Mouse (Mus musculus): ENCODE data around the gene Pcbp4.

Gene Pcbp4

GRCm38 (mm10) chr9:106464751-106465541 lies 11.9 kb downstream of the Pcbp4 start:
- CTCF ChIA-PET: interaction anchor here in 2 of 4 experiments (1.7 to 2.9 kb wide), 4 partner anchors 11 to 178 kb away, joined by 5 to 25 read pairs (median 8); partner anchors contain the start of genes Parp3 (in 2 of the 2) and Rrp9 (in 1 of the 2)
- POLR2A ChIA-PET: interaction anchor here in 3 of 4 experiments (0.6 to 3.4 kb wide), 14 partner anchors 10 to 159 kb away, joined by 3 to 21 read pairs (median 5); partner anchors contain the start of genes Rpl29 (in 3 of the 3), Acy1 (in 2 of the 3), Parp3 (in 2 of the 3) and Abhd14a (in 1 of the 3)

GRCm38 (mm10) chr9:106465571-106466200 lies 12.6 kb downstream of the Pcbp4 start, which contains the start of gene Gpr62:
Gene Gpr62 (minus strand): TSS chr9:106465938.
- ChIA-PET POLR2A (interaction anchor here in 3 of 4 experiments (0.6 to 3.4 kb wide), 24 partner anchors 9 to 263 kb away, joined by 3 to 21 read pairs (median 4); partner anchors contain the start of genes Acy1 (in 3 of the 3), Rpl29 (in 3 of the 3), Parp3 (in 2 of the 3) and Pcbp4 (in 1 of the 3)), CTCF (interaction anchor here (0.5 to 2.9 kb wide), 6 partner anchors 11 to 177 kb away, joined by 3 to 25 read pairs (median 6); partner anchors contain the start of genes Parp3 (in 3 of the 4) and Rrp9 (in 1 of the 4))

GRCm38 (mm10) chr9:106466721-106467120 lies 13.6 kb downstream of the Pcbp4 start:
- ChIA-PET CTCF (interaction anchor here (0.6 to 2.9 kb wide), 6 partner anchors 10 to 176 kb away, joined by 5 to 25 read pairs (median 6); partner anchors contain the start of genes Parp3 (in 3 of the 4) and Rrp9 (in 1 of the 4)), POLR2A (interaction anchor here in 2 of 4 experiments (0.8 to 3.4 kb wide), 22 partner anchors 8 to 264 kb away, joined by 3 to 21 read pairs (median 6); partner anchors contain the start of genes Acy1 (in 2 of the 2), Parp3 (in 2 of the 2), Pcbp4 (in 2 of the 2) and Rpl29 (in 2 of the 2))

GRCm38 (mm10) chr9:106467746-106468145 lies 14.7 kb downstream of the Pcbp4 start:
- POLR2A ChIA-PET: interaction anchor here in 3 of 4 experiments (0.7 to 2.9 kb wide), 9 partner anchors 9 to 265 kb away, joined by 3 to 21 read pairs (median 7); partner anchors contain the start of genes Parp3 (in 2 of the 3), Abhd14a (in 1 of the 3), Abhd14b (in 1 of the 3) and Rrp9 (in 1 of the 3)
- CTCF ChIA-PET: interaction anchor here in 3 of 4 experiments (1.3 to 2.9 kb wide), 3 partner anchors 9 to 46 kb away, joined by 6 to 25 read pairs (median 10); partner anchors contain the start of genes Parp3 (in 2 of the 3) and Rrp9 (in 1 of the 3)

- ChIA-PET POLR2A (interaction anchor here in 2 of 4 experiments (0.7 to 9.4 kb wide), 9 partner anchors 10 to 182 kb away, joined by 3 to 173 read pairs (median 4); partner anchors contain the start of genes Pcbp4 (in 2 of the 2) and Rpl29 (in 2 of the 2)), CTCF (interaction anchor here in 1 of 4 experiments (1.4 kb wide), 1 partner anchor 22 kb away, joined by 3 read pairs; the partner anchor contains the start of genes Abhd14a and Abhd14b)
Measured at GRCm38 (mm10) chr9:106469317-106469716, 16.2 kb downstream of the Pcbp4 start.

GRCm38 (mm10) chr9:106469776-106470175 lies 16.7 kb downstream of the Pcbp4 start:
- ChIA-PET CTCF (interaction anchor here in 1 of 4 experiments (0.7 to 1.4 kb wide), 2 partner anchors 22 to 362 kb away, joined by 3 read pairs; partner anchors contain the start of genes Abhd14a and Abhd14b), POLR2A (interaction anchor here in 3 of 4 experiments (0.7 to 9.4 kb wide), 11 partner anchors 10 to 181 kb away, joined by 3 to 173 read pairs (median 4); partner anchors contain the start of genes Pcbp4 (in 2 of the 3) and Rpl29 (in 2 of the 3))

GRCm38 (mm10) chr9:106470991-106471750 lies 18.1 kb downstream of the Pcbp4 start:
- CTCF ChIA-PET: interaction anchor here in 3 of 4 experiments (0.7 to 2.1 kb wide), 7 partner anchors 21 to 260 kb away, joined by 3 to 10 read pairs (median 7); partner anchors contain the start of genes Abhd14a (in 1 of the 3) and Abhd14b (in 1 of the 3)
- POLR2A ChIA-PET: interaction anchor here (0.6 to 9.4 kb wide), 28 partner anchors 9 to 347 kb away, joined by 3 to 173 read pairs (median 4); partner anchors contain the start of genes Rpl29 (in 3 of the 4), Acy1 (in 2 of the 4), Pcbp4 (in 2 of the 4) and Abhd14a (in 1 of the 4)

GRCm38 (mm10) chr9:106471892-106472291 lies 18.8 kb downstream of the Pcbp4 start:
- POLR2A ChIA-PET: interaction anchor here (0.6 to 9.4 kb wide), 29 partner anchors 9 to 346 kb away, joined by 3 to 173 read pairs (median 5); partner anchors contain the start of genes Acy1 (in 3 of the 4), Rpl29 (in 3 of the 4), Pcbp4 (in 2 of the 4) and Abhd14a (in 1 of the 4)

GRCm38 (mm10) chr9:106472321-106472720 lies 19.2 kb downstream of the Pcbp4 start:
- CTCF ChIA-PET: interaction anchor here in 3 of 4 experiments (0.7 to 2.1 kb wide), 9 partner anchors 22 to 270 kb away, joined by 3 to 10 read pairs (median 7); partner anchors contain the start of genes Abhd14a (in 1 of the 3), Abhd14b (in 1 of the 3) and Twf2 (in 1 of the 3)
- POLR2A ChIA-PET: interaction anchor here (0.6 to 9.4 kb wide), 26 partner anchors 8 to 346 kb away, joined by 3 to 173 read pairs (median 5); partner anchors contain the start of genes Acy1 (in 3 of the 4), Rpl29 (in 3 of the 4), Abhd14a (in 1 of the 4) and Abhd14b (in 1 of the 4)

More at GRCm38 (mm10) chr9:106471892-106472291, 18.8 kb downstream of the Pcbp4 start:
- CTCF ChIA-PET: interaction anchor here in 3 of 4 experiments (0.7 to 2.1 kb wide), 8 partner anchors 22 to 269 kb away, joined by 3 to 10 read pairs (median 6); partner anchors contain the start of genes Abhd14a (in 1 of the 3), Abhd14b (in 1 of the 3) and Twf2 (in 1 of the 3)

GRCm38 (mm10) chr9:106473081-106473752 lies 20.1 kb downstream of the Pcbp4 start:
- ChIA-PET CTCF (interaction anchor here (0.6 to 2.1 kb wide), 12 partner anchors 13 to 170 kb away, joined by 3 to 10 read pairs (median 6); partner anchors contain the start of genes Abhd14a (in 2 of the 4), Abhd14b (in 2 of the 4), Acy1 (in 1 of the 4) and Pcbp4 (in 1 of the 4)), POLR2A (interaction anchor here (0.6 to 9.4 kb wide), 17 partner anchors 10 to 106 kb away, joined by 3 to 173 read pairs (median 6); partner anchors contain the start of genes Rpl29 (in 3 of the 4), Acy1 (in 2 of the 4) and Pcbp4 (in 1 of the 4))

- CTCF ChIA-PET: interaction anchor here in 3 of 4 experiments (0.6 to 2.1 kb wide), 8 partner anchors 13 to 169 kb away, joined by 3 to 10 read pairs (median 4); partner anchors contain the start of genes Abhd14a (in 1 of the 3), Abhd14b (in 1 of the 3), Acy1 (in 1 of the 3) and Pcbp4 (in 1 of the 3)
- POLR2A ChIA-PET: interaction anchor here in 3 of 4 experiments (0.6 to 9.4 kb wide), 12 partner anchors 10 to 176 kb away, joined by 3 to 173 read pairs (median 5); partner anchors contain the start of genes Acy1 (in 2 of the 3), Rpl29 (in 2 of the 3) and Pcbp4 (in 1 of the 3)
Measured at GRCm38 (mm10) chr9:106473753-106474105, 20.6 kb downstream of the Pcbp4 start.

- CTCF ChIA-PET: interaction anchor here (0.6 to 2.1 kb wide), 12 partner anchors 12 to 57 kb away, joined by 3 to 10 read pairs (median 4); partner anchors contain the start of genes Abhd14a (in 1 of the 4), Abhd14b (in 1 of the 4), Acy1 (in 1 of the 4) and Pcbp4 (in 1 of the 4)
- POLR2A ChIA-PET: interaction anchor here (0.6 to 9.4 kb wide), 16 partner anchors 8 to 304 kb away, joined by 3 to 173 read pairs (median 6); partner anchors contain the start of genes Acy1 (in 2 of the 4), Pcbp4 (in 2 of the 4), Rpl29 (in 2 of the 4) and Abhd14a (in 1 of the 4)
Measured at GRCm38 (mm10) chr9:106474456-106474855, 21.4 kb downstream of the Pcbp4 start.

GRCm38 (mm10) chr9:106475046-106475445 lies 22.0 kb downstream of the Pcbp4 start:
- ChIA-PET CTCF (interaction anchor here (0.6 to 3.0 kb wide), 15 partner anchors 8 to 168 kb away, joined by 3 to 86 read pairs (median 7); partner anchors contain the start of genes Abhd14a (in 1 of the 4), Abhd14b (in 1 of the 4), Acy1 (in 1 of the 4) and Gpr62 (in 1 of the 4)), POLR2A (interaction anchor here (0.6 to 9.4 kb wide), 17 partner anchors 9 to 829 kb away, joined by 3 to 173 read pairs (median 13); partner anchors contain the start of genes Rpl29 (in 3 of the 4), Abhd14a (in 2 of the 4), Acy1 (in 2 of the 4) and Pcbp4 (in 2 of the 4))

- CTCF ChIA-PET: interaction anchor here (0.6 to 3.0 kb wide), 23 partner anchors 9 to 249 kb away, joined by 3 to 86 read pairs (median 12); partner anchors contain the start of genes Abhd14a (in 2 of the 4), Abhd14b (in 2 of the 4), Rpl29 (in 2 of the 4) and Gpr62 (in 1 of the 4)
- POLR2A ChIA-PET: interaction anchor here (0.6 to 9.4 kb wide), 28 partner anchors 9 to 1087 kb away, joined by 3 to 173 read pairs (median 8); partner anchors contain the start of genes Abhd14a (in 3 of the 4), Acy1 (in 3 of the 4), Rpl29 (in 3 of the 4) and Abhd14b (in 2 of the 4)
Measured at GRCm38 (mm10) chr9:106475663-106476001, 22.5 kb downstream of the Pcbp4 start, which contains the start of gene Rrp9. Gene Rrp9 (plus strand): TSS chr9:106475963.

Measured in embryonic stem cell, embryonic (primary cell).